Mouse (Mus musculus): Measurements from ENCODE around the gene Rnls. TPM values are rescaled to one million over a fixed set of nuclear protein-coding genes. Genes with fewer than 3 reads are reported as not detected.

Gene Rnls
- polyA plus RNA-seq, 1 experiment from 2014 or later = not detected

GRCm38 (mm10) chr19:33225858-33226705, 166.0 kb downstream of the Rnls start:
- no peak for DNase-seq (ENCODE audit: low read depth, low spot score)
- POLR2A ChIA-PET = interaction anchor here (0.7 to 5.5 kb wide), 3 partner anchors 338 to 511 kb away, joined by 3 to 49 read pairs (median 3); partner anchors contain the start of gene Pten
- CTCF ChIA-PET = interaction anchor here (1.0 to 12.7 kb wide), 29 partner anchors 8 to 512 kb away, joined by 3 to 220 read pairs (median 4); partner anchors contain the start of genes Atad1 and Pten
- TF ChIP-seq CTCF (IDR thresholded peaks at IDR 0.05) = peak; percentile 51
- in situ Hi-C loops (cut with MboI; ENCODE audit: low pct_unique_long_range_greater_than_20kb) = loop anchor here (5.0 to 25.0 kb wide), 5 partner anchors 261 to 714 kb away; partner anchors contain the start of gene Pten
- ATAC-seq = no peak
- peaks cover 28% of the 10 kb centered on the region for H3K27me3 ChIP-seq

- in situ Hi-C loops (cut with MboI; ENCODE audit: low pct_unique_long_range_greater_than_20kb) = loop anchor here (5.0 to 25.0 kb wide), 5 partner anchors 260 to 713 kb away; partner anchors contain the start of gene Pten
- TF ChIP-seq CTCF (IDR thresholded peaks at IDR 0.05) = no peak
- ATAC-seq = no peak
- CTCF ChIA-PET = interaction anchor here (1.0 to 12.7 kb wide), 10 partner anchors 10 to 511 kb away, joined by 3 to 220 read pairs (median 16); partner anchors contain the start of gene Pten
- POLR2A ChIA-PET = interaction anchor here (0.6 to 5.5 kb wide), 5 partner anchors 268 to 510 kb away, joined by 3 to 49 read pairs (median 6); partner anchors contain the start of gene Pten
- no peak for DNase-seq (ENCODE audit: low read depth, low spot score)
- peaks cover 19% of the 10 kb centered on the region for H3K27me3 ChIP-seq
These were observed 167.1 kb downstream of the Rnls start for GRCm38 (mm10) chr19:33225002-33225376.

- in situ Hi-C loops (cut with MboI; ENCODE audit: low pct_unique_long_range_greater_than_20kb) = loop anchor here (5.0 to 25.0 kb wide), 6 partner anchors 157 to 712 kb away; partner anchors contain the start of gene Pten
- ATAC-seq (peak; percentile 81), DNase-seq (ENCODE audit: low read depth, low spot score) (peak; percentile 22)
- CTCF ChIA-PET = interaction anchor here (0.8 to 12.7 kb wide), 9 partner anchors 10 to 510 kb away, joined by 3 to 220 read pairs (median 26); partner anchors contain the start of gene Pten
- peaks cover 19% of the 10 kb centered on the region for H3K27me3 ChIP-seq
- no peak for TF ChIP-seq CTCF (IDR thresholded peaks at IDR 0.05)
- POLR2A ChIA-PET = interaction anchor here (0.6 to 5.5 kb wide), 5 partner anchors 267 to 468 kb away, joined by 4 to 49 read pairs (median 7); partner anchors contain the start of gene Pten
These were observed 167.7 kb downstream of the Rnls start for GRCm38 (mm10) chr19:33224181-33225001.

- CTCF ChIA-PET = interaction anchor here (1.0 to 12.7 kb wide), 8 partner anchors 16 to 510 kb away, joined by 3 to 220 read pairs (median 20); partner anchors contain the start of gene Pten
- ATAC-seq (no peak), DNase-seq (ENCODE audit: low read depth, low spot score) (peak; percentile 43)
- H3K27me3 ChIP-seq = peaks cover 14% of the 10 kb centered on the region
- TF ChIP-seq CTCF (IDR thresholded peaks at IDR 0.05) = no peak
- in situ Hi-C loops (cut with MboI; ENCODE audit: low pct_unique_long_range_greater_than_20kb) = loop anchor here (5.0 to 10.0 kb wide), 3 partner anchors 156 to 389 kb away; no protein-coding TSS in a partner anchor
- POLR2A ChIA-PET = interaction anchor here (2.4 to 5.5 kb wide), 2 partner anchors 464 to 467 kb away, joined by 6 to 49 read pairs; partner anchors contain the start of gene Pten
These were observed 168.3 kb downstream of the Rnls start for GRCm38 (mm10) chr19:33223766-33224165.

GRCm38 (mm10) chr19:33223276-33223675, 168.8 kb downstream of the Rnls start:
- no peak for TF ChIP-seq CTCF (IDR thresholded peaks at IDR 0.05)
- DNase-seq (ENCODE audit: low read depth, low spot score) (peak; percentile 55), ATAC-seq (peak; percentile 41)
- peaks cover 9% of the 10 kb centered on the region for H3K27me3 ChIP-seq
- CTCF ChIA-PET = interaction anchor here (1.3 to 12.7 kb wide), 6 partner anchors 15 to 509 kb away, joined by 3 to 220 read pairs (median 20); partner anchors contain the start of gene Pten
- POLR2A ChIA-PET = interaction anchor here (0.5 to 5.5 kb wide), 3 partner anchors 141 to 467 kb away, joined by 3 to 49 read pairs (median 6); partner anchors contain the start of gene Pten
- in situ Hi-C loops (cut with MboI; ENCODE audit: low pct_unique_long_range_greater_than_20kb) = loop anchor here (5.0 to 10.0 kb wide), 3 partner anchors 156 to 388 kb away; no protein-coding TSS in a partner anchor

GRCm38 (mm10) chr19:33222595-33223223, 169.4 kb downstream of the Rnls start:
- ATAC-seq (no peak), DNase-seq (ENCODE audit: low read depth, low spot score) (no peak)
- H3K27me3 ChIP-seq = peaks cover 5% of the 10 kb centered on the region
- TF ChIP-seq CTCF (IDR thresholded peaks at IDR 0.05) = no peak
- in situ Hi-C loops (cut with MboI; ENCODE audit: low pct_unique_long_range_greater_than_20kb) = loop anchor here (5.0 to 10.0 kb wide), 3 partner anchors 155 to 388 kb away; no protein-coding TSS in a partner anchor
- POLR2A ChIA-PET = interaction anchor here (0.5 to 5.5 kb wide), 3 partner anchors 140 to 466 kb away, joined by 3 to 49 read pairs (median 6); partner anchors contain the start of gene Pten
- CTCF ChIA-PET = interaction anchor here (1.3 to 12.7 kb wide), 5 partner anchors 15 to 509 kb away, joined by 3 to 220 read pairs (median 9); partner anchors contain the start of gene Pten

GRCm38 (mm10) chr19:33217791-33218300, 174.2 kb downstream of the Rnls start:
- in situ Hi-C loops (cut with MboI; ENCODE audit: low pct_unique_long_range_greater_than_20kb) = no loop called here
- POLR2A ChIA-PET = no interaction called here
- CTCF ChIA-PET = interaction anchor here (2.9 kb wide), 1 partner anchor 9 kb away, joined by 11 read pairs; no protein-coding TSS in a partner anchor
- no peak for DNase-seq (ENCODE audit: low read depth, low spot score)
- peaks cover 24% of the 10 kb centered on the region for H3K27me3 ChIP-seq
- ATAC-seq = no peak
- no peak for TF ChIP-seq CTCF (IDR thresholded peaks at IDR 0.05)

GRCm38 (mm10) chr19:33209709-33210108, 182.4 kb downstream of the Rnls start:
- peaks cover 10% of the 10 kb centered on the region for H3K27me3 ChIP-seq
- ChIA-PET CTCF (interaction anchor here (1.2 kb wide), 1 partner anchor 481 kb away, joined by 3 read pairs; no protein-coding TSS in a partner anchor), POLR2A (no interaction called here)
- TF ChIP-seq CTCF (IDR thresholded peaks at IDR 0.05) = no peak
- in situ Hi-C loops (cut with MboI; ENCODE audit: low pct_unique_long_range_greater_than_20kb) = no loop called here
- no peak for DNase-seq (ENCODE audit: low read depth, low spot score)
- no peak for ATAC-seq
